Mouse (Mus musculus) MEL-GATA-1-ER (cell line): ENCODE data around the gene Slc35e4.
A peak's percentile ranks its signal among the peaks of the same experiment; 100 is the strongest.
"Not testable (repeated sequence)": the region's sequence is repeated elsewhere in the genome, so short reads cannot be mapped to it uniquely, and the experiment has no call there.

ENCODE experiments used
- DNase-seq: peaks from one replicate; pipeline ENCODE4 v3.0.0-alpha.2; 2012; ENCODE audit warnings: low read depth; ENCODE audit errors: extremely low read depth

Slc35e4 gene

DNA sequence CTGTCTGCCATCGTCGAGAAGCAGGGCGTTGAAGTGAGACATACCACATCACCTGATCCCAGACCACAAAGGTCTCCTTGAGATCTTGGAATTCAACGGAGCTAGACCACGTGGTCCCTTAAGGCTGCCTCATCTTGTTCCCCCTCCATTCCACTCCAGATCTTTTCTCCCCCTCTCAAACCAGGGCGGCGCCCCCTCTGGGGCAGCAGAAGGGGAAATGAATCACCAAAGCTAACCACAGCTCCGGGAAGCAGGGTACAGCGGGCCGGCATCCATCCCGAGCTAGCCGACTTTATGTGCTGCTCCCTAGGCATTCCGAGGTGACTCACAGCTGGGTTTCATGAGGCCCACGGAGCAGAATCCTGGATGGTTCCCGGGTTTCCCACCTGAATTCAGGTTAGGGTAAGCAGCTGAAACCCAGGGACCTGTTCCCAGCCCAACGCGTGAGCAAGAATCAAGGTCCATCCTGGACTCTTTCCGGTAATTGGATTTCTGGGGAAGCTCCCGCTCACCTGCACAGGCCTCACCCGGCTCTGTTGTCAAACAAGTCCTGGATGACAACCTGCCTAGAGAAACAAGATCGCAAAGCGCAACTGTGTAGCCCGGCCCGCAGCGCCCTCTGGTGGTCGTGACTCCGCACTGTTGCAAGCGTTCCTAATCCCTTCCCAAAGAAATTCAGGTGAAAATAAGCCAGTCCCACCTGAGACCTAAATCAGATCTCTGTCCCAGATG, at the start of gene Slc35e4:
Gene Slc35e4 (minus strand): TSS at position 556 of the 732 bp plus-strand sequence.
- peak; percentile 88 for DNase-seq

DNA sequence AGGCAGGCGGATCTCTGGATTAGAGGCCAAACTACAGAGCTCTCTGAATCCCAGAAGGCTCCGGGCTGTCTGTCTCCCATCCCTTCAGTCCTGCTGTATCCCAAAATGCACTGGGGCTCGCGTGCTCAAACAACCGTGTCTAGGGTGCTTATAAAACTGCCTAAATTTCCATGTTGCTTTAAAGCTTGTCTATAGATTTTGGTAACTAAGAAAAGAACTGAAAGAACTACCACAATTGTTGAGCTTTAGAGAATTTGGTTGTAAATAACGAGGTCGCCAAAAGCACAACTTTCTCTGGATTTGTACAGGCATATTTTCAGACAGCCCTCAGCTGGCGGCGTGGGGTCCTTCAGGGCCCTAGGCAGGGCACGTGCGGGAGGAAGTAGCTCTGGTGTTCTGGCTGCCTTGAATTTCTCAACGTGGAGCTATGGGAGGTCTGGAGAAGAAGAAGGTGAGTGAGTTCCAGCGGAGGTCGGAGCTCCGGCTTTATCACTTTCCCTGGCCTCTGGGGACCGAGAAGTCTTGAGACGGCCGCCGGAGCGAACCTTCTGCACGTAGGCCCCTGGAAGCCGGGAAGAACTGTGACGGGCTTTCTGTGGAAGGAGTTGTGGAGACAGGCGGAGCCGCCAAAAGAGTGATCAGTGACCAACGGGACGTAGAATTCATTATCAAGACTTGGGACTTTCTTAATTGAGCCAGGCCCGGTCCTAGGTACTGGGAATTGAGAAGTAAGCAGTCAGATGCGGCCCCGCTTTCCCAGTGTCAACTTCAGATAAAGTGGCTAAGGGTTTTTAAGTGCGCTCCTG, 49.3 kb upstream of the Slc35e4 start, which contains the start of gene Pes1:
Gene Pes1 (plus strand): TSS at position 366 of the 806 bp plus-strand sequence.
- DNase-seq = peak; percentile 88

DNA sequence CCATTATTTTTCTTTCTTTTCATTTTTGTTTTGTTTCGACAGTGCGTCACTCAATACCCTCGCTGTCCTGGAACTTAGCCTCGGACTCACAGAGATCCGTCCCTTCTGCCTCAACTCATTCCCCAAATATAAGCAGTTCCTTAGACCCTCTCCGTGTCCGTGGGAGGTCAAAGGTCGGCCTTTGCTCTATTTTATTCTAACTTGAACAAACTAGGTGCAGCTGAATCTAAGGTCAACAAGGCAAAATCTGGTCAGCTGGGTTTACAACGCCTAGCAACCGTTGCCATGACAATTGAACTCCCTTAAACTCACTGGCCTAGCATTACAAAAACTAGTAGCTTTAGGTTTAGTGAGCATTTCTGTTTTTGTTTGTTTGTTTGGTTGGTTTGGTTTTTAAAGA, 48.7 kb upstream of the Slc35e4 start:
- no peak for DNase-seq

DNA sequence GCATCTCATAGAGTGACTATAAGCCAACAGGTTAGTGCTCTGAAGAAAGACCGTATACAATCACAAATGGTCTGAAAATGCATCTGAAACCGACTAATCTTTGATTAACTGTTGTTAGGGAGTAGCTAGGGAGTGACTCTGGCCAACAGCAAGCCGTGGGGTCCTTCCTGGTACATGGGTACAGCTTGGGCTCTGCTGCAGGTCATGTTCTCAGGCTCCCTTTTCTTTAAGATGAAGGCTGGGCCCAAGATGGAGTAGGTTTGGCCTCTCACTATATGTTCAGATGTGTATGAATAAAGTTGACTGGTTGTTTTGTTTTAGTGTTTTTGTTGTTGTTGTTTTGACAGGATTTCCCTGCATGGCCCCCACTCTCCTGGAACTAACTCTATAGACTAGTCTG, 47.3 kb upstream of the Slc35e4 start:
- no peak for DNase-seq

DNA sequence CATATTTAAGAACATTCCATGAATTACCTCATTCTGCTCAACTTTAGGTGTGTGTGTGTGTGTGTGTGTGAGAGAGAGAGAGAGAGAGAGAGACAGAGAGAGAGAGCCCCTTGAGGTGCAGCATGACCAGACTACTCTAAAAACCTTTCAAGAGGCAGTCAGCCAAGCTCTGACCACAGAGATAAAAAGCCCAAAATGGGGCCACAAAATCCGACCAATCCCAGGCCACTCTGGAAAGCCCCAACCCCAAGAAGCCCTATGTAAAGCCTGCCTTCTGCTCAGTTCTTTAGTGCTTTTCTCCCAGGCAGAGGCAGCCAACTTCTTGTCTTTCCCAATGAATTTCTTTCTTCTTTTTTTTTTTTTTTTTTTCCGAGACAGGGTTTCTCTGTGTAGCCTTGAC, 46.4 kb upstream of the Slc35e4 start:
- peak; percentile 11 for DNase-seq

DNA sequence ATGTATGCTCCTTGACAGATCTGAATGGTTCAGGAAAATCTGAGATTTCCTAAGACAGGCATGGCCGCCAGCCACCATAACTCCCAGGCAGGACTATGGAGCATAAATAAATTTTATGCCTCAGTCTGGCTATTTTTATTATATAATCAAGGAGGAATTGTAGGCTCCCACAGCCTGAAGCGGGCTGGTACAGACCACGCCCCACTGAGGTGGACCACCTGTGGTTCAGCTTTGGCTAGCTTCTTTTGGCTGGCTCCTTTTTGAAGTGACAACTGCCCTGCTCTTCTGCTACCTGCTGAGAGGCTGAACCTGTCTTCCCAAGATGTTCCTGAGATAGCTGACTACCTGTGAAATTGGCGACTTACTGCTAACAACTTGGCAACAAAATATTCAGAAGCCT, 40.9 kb upstream of the Slc35e4 start:
- DNase-seq = not testable (repeated sequence)

DNA sequence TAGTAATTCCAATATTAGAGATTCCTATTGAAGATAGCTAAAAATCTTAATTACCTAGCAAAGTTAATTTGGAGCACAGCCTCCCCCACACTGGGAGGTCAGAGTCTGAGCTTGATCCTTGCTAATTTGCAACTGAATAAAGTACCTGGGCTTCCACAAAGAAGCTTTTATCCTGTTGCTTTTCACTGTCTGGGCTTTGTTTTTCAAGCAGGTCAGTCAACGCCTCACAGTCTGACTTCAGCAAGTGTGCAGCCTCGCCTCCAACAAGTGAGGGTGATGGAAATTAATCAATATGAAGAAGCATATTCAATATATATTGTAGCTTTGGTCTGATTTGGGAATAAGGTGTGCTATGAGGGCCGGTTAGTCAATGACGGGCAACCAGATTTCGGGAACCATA, 40.4 kb upstream of the Slc35e4 start:
- not testable (repeated sequence) for DNase-seq

DNA sequence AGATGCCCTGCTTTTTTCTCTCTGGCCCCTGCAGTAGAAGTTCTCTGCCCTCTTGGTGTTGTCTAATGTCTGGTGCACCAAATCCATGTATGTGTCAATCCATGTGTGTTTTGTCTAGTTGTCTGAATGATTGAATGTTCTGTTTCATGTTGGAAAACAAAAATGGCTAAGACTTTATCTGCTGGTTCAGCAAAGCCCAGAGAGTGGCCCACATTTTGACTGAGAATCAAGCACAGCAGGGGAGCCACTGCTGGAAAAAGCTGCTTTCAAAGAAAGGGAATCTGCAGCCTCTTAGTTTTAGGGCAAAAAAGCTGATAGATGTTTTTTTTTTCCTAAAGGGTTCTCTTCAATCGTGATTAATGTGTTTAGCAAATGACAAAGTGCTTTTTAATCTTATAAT, 31.9 kb upstream of the Slc35e4 start:
- DNase-seq = no peak

DNA sequence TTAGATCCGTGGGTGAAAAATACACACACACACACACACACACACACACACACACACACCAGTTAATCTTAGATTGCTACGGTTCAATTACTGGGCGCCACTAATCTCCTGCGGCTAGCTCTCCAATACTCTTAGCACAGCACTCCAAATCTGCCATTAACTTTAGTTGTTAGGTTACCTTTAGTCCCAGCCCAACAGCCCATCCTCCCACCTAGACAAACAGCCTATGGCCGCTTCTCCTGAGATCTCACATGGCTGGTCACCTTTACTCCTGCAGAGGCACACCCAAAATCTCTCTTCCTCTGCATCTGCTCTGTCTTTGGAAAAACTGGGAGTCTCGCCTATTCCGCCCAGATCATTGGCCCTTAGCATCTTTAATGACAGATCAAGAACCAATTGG, 26.9 kb upstream of the Slc35e4 start:
- DNase-seq = no peak

DNA sequence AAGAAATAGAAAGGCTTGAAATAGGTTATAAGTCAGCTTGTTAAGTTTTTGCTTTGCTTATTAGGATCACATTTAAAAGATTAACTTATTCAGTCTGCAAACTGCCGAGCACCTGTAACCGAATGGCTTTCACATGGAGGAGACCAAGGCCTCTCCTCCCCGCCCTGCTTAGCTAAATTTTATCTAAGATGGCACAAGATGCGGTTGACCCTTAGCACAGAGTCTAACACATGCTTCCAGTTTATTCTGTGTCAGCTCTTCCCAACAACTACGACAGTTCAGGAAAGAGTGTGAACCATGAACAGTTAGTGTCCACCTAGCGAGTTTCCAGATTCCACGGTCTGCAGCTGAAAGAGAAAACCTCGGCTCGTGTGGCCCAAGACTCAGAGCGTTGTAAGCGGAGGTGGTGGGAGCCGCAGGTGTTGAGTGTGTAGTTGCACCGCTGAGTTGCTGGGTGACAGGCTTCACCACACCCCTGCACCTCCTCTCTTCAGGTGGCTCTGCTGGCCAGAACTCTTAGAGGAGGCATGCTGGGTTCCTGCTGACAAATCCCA, 22.9 kb upstream of the Slc35e4 start:
- DNase-seq = no peak

DNA sequence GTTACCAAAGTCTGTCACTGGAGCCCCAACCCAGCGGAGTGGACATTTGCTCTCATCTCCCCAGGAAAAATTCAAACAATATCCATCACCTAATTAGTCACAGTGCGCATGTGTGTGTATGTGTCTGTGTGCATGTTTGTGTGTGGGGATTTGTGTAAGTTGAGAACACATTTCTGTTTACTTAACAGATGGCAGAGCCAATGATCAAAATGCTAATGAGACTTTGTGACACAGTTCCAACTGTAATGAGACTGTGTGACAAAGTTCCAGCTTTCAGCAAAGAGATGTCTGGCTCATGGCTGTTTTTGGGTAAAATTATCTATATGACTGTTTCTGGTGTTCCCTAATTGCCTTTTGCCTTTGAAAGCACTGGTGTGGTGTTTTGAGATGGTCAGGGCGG, 21.9 kb upstream of the Slc35e4 start:
- DNase-seq = no peak

DNA sequence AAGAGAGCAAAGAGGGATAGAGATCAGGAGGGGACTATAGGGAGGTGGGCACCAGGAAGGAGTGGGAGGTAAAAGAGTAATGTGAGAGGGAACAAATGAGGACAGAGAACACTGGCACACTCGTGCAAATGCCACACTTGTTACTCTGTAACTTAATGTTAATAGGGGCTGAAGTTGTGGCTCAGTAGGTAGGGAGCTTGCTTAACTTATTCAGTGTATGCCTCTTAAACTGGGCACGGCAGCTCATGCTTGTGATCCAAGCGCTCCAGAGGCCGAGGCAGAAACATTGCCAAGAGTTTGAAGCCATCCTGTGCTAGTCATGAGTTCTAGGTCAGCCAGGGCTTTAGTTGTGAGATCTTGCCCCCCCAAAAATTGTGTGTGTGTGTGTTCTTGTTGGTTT, 20.7 kb upstream of the Slc35e4 start:
- DNase-seq = no peak

DNA sequence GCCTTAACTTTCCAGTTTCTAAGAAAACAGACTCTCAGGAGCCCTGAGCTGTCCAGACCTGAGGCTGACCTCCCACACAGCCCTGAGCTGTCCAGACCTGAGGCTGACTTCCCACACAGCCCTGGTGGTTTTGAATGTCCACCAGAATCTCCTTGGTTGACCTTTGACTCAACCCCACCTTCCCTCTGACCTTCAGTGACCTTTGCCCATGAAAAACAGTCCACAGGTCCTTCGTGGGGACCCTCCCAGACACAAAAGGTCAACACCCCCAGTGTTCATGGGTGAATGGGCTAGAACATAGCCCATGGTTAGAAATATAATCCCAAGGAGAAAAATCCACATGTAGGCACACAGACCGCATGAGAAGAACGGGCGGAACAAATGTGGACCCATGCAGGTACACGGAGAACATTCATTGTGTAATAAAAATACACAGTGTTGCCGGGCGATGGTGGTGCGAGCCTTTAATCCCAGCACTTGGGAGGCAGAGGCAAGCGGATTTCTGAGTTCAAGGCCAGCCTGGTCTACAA, 19.4 kb upstream of the Slc35e4 start:
- DNase-seq = no peak

DNA sequence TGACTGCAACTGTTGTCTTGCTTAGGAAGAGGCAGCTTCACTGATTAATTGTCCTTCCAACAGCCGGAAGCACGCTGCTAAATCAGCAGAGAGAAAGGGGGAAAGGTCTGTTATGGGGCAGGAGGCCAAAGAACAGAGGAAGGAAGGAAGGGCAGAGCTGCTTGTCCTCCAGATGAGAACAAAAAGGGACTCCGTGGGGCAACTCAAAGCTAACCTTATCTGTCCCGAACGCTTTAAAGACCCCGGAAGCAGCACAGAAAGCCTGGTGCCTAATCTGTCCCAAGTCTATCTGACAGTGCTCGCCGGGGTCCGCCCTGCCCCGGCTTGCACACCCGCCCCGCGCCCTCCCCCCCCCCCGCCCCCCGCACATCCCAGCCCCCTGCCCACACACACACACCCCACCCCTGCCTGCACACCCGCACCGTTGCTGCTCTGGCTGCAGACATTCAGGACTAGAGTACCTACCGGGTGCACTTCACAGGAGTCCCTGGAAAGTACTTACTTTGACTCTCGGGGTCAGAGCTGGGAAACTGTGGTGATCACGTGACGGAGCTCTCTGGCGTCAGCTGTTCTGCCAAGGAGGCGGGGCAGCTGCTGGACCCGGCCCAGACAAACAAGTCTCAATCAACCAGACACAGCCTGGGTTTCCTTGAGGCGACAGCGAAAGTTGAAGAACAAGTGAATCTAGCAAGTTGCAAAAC, 17.2 kb upstream of the Slc35e4 start, which contains the start of gene Tcn2:
Gene Tcn2 (minus strand): TSS at position 649 of the 701 bp plus-strand sequence.
- peak; percentile 76 for DNase-seq

DNA sequence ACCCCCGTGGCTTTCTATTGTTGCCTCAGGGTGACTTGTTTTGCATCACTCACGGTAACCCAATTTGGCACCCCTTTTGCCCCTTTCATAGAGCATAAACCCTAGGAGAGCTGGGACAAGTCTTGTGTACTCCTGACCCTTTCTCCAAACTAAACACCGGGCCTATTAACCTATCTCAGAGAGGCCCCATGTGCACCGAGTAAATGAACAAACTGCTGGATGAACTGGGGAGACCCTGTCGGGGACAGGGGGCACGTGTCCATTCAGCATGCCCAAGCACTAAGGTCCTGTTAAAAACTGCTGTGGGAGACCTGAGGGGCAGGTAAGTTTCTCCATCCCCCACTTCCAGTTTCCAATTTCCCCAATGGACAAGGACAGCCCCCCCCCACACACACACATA, 16.5 kb upstream of the Slc35e4 start:
- no peak for DNase-seq

DNA sequence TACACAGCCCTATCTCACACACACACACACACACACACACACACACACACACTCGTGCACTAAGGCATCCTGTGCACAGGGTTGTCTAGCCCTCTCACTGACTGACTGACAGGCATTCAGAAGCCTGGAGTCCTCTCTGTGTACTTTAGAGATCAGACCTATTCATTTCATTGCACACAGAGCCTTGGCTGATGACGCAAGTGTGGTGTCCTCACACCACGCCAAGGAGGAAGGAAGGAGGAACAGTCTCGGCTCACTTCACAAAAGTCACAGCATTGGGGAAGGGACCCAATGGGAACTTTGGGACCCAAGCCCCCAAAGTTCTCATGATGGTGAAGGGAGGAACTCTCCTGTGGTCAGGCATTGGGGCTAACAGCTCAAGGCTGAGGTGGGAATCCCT, 15.6 kb upstream of the Slc35e4 start:
- DNase-seq = no peak

DNA sequence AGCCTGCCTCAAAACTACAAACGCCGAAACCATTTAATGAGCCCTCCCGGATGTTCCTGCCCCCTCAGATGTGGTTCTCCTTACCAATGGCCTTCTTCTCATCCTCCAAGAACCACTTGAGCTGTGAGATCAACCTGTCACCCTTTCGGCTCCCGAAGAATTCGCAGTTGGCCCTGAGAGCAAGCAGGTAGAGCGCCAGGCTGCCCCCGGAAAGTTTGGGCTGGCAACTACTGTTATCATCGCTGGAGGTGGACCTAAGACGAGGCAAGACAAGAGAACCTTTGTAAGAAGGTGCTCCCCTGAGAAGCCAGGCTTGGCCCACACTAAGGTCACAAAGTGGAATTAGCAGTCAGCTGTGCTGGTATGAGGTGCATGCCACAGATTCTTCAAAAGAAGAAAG, 11.5 kb upstream of the Slc35e4 start:
- no peak for DNase-seq

DNA sequence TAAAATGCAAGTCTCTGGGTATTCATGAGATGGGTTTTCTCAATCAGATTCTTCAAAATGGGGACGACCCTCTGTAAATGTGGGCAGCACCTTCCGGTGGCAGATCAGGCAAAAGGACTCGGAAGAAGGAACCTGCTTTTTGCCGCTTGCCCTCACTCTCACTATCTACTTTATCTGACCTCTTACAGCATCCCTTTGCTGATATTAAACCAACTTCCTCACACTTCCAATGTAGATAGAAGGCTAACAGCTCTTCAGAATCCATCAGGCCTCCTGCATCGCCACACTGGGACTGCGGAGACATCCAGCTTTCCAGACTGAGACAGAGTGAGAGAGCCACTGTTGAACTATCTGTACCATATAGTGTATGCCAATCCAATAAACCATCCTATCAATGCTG, 8.3 kb upstream of the Slc35e4 start:
- no peak for DNase-seq

DNA sequence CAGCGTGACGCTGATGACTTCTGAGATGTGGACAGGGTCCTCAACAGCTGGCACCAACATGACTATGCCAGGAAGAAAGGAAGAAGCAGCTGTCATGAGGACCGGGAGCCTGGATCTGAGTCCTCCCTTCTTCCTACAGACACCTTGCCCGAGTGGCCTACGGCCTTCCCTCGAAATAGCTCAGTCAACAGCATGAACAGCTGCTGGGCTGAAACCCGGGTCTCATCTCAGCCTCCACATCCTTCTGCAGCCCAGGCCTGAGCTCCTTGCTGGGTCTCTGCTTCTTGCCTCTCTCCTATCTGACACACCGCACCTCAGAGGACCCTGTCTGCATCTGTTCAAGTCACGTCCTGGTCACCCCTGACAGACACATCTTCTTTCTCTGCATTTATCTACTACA, 7.7 kb upstream of the Slc35e4 start:
- no peak for DNase-seq

DNA sequence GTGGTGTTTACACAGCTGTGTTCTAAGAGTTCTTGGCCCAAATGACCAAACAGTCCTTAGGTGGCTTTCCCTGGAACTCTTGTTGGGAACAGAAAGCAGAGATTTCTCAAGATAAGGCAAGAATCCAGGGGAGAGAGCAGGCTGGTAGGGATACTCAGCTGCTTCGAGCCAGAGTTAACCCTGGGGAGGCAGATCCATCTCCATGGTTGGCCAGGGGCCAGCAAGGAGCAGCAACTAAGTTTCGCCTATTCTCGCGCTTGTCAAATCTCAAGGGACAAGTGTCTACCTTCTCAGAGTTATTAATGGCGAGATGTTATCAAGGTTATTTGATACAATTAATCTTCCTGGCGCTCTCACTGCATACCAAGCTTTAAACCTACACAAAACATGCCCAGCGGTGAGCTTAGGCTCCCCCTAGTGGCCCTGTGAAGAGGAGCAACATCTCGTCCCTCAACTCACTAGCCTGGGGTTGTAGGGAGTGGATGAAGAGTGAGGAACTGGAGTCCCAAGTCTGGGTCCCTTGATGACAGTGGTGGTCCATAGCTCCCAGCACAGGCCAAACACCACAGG, 6.9 kb upstream of the Slc35e4 start:
- DNase-seq = peak; percentile 41

DNA sequence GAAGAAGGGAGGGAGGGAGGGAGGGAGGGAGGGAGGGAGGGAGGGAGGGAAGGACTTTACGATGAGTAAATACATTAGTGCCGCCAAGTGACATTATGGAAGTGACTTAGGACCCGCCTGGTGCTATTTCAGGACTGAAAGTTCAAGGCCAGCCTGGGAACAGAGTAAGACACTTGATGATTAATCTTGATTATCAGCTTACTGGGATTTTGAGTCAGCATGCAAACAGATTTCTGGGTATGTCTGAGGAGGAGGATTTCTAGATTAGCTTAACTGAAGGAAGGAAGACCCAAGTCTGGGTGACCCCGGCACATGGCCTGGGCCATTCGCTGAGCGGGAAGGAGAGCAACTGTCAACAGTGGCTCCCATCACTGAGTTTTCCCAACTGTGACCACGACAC, 6.0 kb upstream of the Slc35e4 start:
- no peak for DNase-seq
